In the genomic region with DNA sequence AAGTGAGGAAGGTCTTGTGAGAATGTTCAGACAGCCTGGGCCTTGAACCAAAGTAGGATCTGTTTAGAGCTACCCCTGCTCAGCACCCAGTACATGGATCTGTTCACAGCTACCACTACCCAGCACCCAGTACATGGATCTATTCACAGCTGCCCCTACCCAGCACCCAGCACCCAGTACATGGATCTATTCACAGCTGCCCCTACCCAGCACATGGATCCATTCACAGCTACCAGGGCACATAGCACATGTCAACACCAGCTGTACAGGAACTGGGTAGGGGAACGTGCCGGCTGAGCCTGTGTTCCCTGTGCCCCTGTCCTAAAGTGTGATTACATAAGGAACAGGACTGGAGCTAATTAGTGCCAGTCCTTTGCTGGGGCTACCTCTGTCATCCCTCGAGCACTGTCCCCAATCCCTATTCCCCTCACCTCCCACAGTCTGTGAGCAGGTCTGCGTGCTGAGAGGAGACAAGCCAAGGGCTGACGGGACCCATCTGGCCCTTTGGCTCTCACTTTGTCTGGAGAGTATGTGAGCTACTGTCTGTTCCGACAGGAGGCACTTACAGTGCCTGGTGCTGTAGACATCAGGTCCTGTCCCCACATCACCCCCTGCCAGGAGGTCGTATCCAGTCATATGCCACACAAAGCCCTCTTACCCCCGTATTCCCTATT, we compare ENCODE assay signal across 1 mouse cellular context.
A peak's percentile ranks its signal among the peaks of the same experiment; 100 is the strongest.
TF ChIP-seq lines count a peak whose summit lies in the region.

No protein-coding gene starts in this region.

TF ChIP-seq in CH12.LX, 34 proteins besides CTCF, POLR2A, EP300 and RAD21 (continued from another document):
- TF ChIP-seq ELF1 (IDR thresholded peaks at IDR 0.05; ENCODE audit: low read depth, low read length) (no peak), MXI1 (IDR thresholded peaks at IDR 0.05; ENCODE audit: low read depth, low read length) (0 out of 2 replicates have a peak, but pooled peaks have one; percentile 17)
